Mouse (Mus musculus) neural tube, embryonic 12.5 days (tissue): ENCODE measurements around the gene Grb14. TPM values are rescaled to one million over a fixed set of nuclear protein-coding genes. Genes with fewer than 3 reads are reported as not detected.

Source experiments
- ATAC-seq: fragments of 200-750 bp; cut with Nextera tagmentation; 2 replicates; pipeline ENCODE4 v1.8.0; 2017; ENCODE audit warnings: low read depth, mild to moderate bottlenecking, moderate TSS enrichment, moderate library complexity; ENCODE audit not compliant: low FRiP score
- H3K27ac ChIP-seq: fragments of 300-500 bp; sonication (generic); 2 replicates; pipeline ENCODE4 v1.5.1; 2016
- H3K27me3 ChIP-seq: fragments of 300-500 bp; sonication (generic); replicated peaks from 2 replicates; pipeline ENCODE4 v1.6.1; 2016; ENCODE audit warnings: mild to moderate bottlenecking
- H3K36me3 ChIP-seq: fragments of 300-500 bp; sonication (generic); 2 replicates; pipeline ENCODE4 v1.6.1; 2016; ENCODE audit warnings: mild to moderate bottlenecking
- H3K4me1 ChIP-seq: fragments of 300-500 bp; sonication (generic); 2 replicates; pipeline ENCODE4 v1.6.1; 2016
- H3K4me2 ChIP-seq: fragments of 300-500 bp; sonication (generic); replicated peaks from 2 replicates; pipeline ENCODE4 v1.6.1; 2016; ENCODE audit warnings: mild to moderate bottlenecking
- H3K4me3 ChIP-seq: fragments of 300-500 bp; sonication (generic); 2 replicates; pipeline ENCODE4 v1.5.1; 2016
- H3K9ac ChIP-seq: fragments of 300-500 bp; sonication (generic); 2 replicates; pipeline ENCODE4 v1.6.1; 2016; ENCODE audit warnings: mild to moderate bottlenecking
- H3K9me3 ChIP-seq: fragments of 300-500 bp; sonication (generic); 2 replicates; pipeline ENCODE4 v1.6.1; 2016; ENCODE audit warnings: mild to moderate bottlenecking
- WGBS: fragments of 180-500 bp; shearing (Covaris S2); methylation state at CpG from one replicate; pipeline ENCODE4 v1.1.7; 2016; 5-methylcytosine and 5-hydroxymethylcytosine counted together
- polyA plus RNA-seq: library from polyadenylated mRNA; unstranded; fragments of >200 nt; fragmentation: Nextera tagmentation; extraction: Ambion mirVana; gene quantifications from 2 replicates; pipeline ENCODE4 v1.2.1, GENCODE M21; 2016

Gene Grb14
- polyA plus RNA-seq, 1 experiment from 2014 or later: 17.4 TPM

GRCm38 (mm10) chr2:64971828-64972227 lies 53.0 kb downstream of the Grb14 start:
- 69% methylated on average over 5 of the region's 5 CpGs for WGBS
- no peaks in the 10 kb centered on the region for H3K9me3 ChIP-seq
- no peak overlapping the region for H3K4me3 ChIP-seq
- ATAC-seq: no peak
- no peaks in the 10 kb centered on the region for H3K36me3 ChIP-seq
- no peak overlapping the region for H3K9ac ChIP-seq
- no peak overlapping the region for H3K4me2 ChIP-seq
- no peak overlapping the region for H3K27ac ChIP-seq
- H3K27me3 ChIP-seq: no peaks in the 10 kb centered on the region
- H3K4me1 ChIP-seq: no peaks in the 10 kb centered on the region

- Histone ChIP-seq H3K4me1 (no peaks in the 10 kb centered on the region), H3K4me2 (no peak overlapping the region), H3K4me3 (no peak overlapping the region), H3K36me3 (no peaks in the 10 kb centered on the region), H3K27ac (no peak overlapping the region), H3K9ac (no peak overlapping the region), H3K27me3 (no peaks in the 10 kb centered on the region), H3K9me3 (no peaks in the 10 kb centered on the region)
- 63% methylated on average over 8 of the region's 8 CpGs for WGBS
- ATAC-seq: no peak
These were observed 53.8 kb downstream of the Grb14 start for GRCm38 (mm10) chr2:64970992-64971391.

GRCm38 (mm10) chr2:64966893-64967444 lies 57.8 kb downstream of the Grb14 start:
- H3K4me2 ChIP-seq: no peak overlapping the region
- H3K9ac ChIP-seq: no peak overlapping the region
- ATAC-seq: no peak
- no peaks in the 10 kb centered on the region for H3K9me3 ChIP-seq
- 83% methylated on average over 6 of the region's 6 CpGs for WGBS
- H3K4me1 ChIP-seq: no peaks in the 10 kb centered on the region
- no peak overlapping the region for H3K27ac ChIP-seq
- no peaks in the 10 kb centered on the region for H3K27me3 ChIP-seq
- no peak overlapping the region for H3K4me3 ChIP-seq
- no peaks in the 10 kb centered on the region for H3K36me3 ChIP-seq

GRCm38 (mm10) chr2:64966323-64966722 lies 58.5 kb downstream of the Grb14 start:
- Histone ChIP-seq H3K4me3 (no peak overlapping the region), H3K9ac (no peak overlapping the region), H3K4me2 (no peak overlapping the region), H3K36me3 (no peaks in the 10 kb centered on the region), H3K9me3 (no peaks in the 10 kb centered on the region), H3K4me1 (no peaks in the 10 kb centered on the region), H3K27ac (no peak overlapping the region), H3K27me3 (no peaks in the 10 kb centered on the region)
- ATAC-seq: no peak
- 90% methylated on average over 6 of the region's 6 CpGs for WGBS

- Histone ChIP-seq H3K9ac (no peak overlapping the region), H3K4me3 (no peak overlapping the region), H3K36me3 (no peaks in the 10 kb centered on the region), H3K27ac (no peak overlapping the region), H3K27me3 (no peaks in the 10 kb centered on the region), H3K4me1 (no peaks in the 10 kb centered on the region), H3K4me2 (no peak overlapping the region), H3K9me3 (no peaks in the 10 kb centered on the region)
- peak; percentile 85 for ATAC-seq
- WGBS: 31% methylated on average over 5 of the region's 5 CpGs
These were observed 59.4 kb downstream of the Grb14 start for GRCm38 (mm10) chr2:64965227-64965864.

DNA sequence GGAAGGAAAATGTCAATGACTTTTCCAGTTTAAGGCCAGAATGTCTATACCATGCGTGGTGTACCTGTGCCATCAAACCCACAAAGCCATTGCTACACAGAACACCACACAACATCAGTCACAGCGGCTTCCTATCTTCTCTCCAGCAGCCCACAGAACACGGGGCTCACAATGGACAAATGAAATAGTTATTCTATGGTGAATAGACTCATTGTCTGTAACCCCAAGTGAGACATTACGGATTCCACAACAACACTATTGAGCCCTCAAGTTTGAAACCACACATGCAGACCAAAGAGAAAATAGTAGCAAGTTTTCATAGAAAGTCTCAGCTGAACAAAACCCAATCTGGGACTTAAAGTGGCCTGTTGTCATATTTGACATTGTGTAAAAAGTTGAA lies 62.6 kb downstream of the Grb14 start:
- no peak for ATAC-seq
- WGBS: 71% methylated on average over 4 of the region's 4 CpGs

GRCm38 (mm10) chr2:64961381-64961780 lies 63.4 kb downstream of the Grb14 start:
- no peaks in the 10 kb centered on the region for H3K4me1 ChIP-seq
- H3K36me3 ChIP-seq: no peaks in the 10 kb centered on the region
- no peak for ATAC-seq
- H3K27me3 ChIP-seq: no peaks in the 10 kb centered on the region
- H3K9ac ChIP-seq: no peak overlapping the region
- 87% methylated on average over 3 of the region's 3 CpGs for WGBS
- H3K27ac ChIP-seq: no peak overlapping the region
- H3K9me3 ChIP-seq: no peaks in the 10 kb centered on the region
- no peak overlapping the region for H3K4me2 ChIP-seq
- H3K4me3 ChIP-seq: no peak overlapping the region

More for the DNA sequence above, 62.6 kb downstream of the Grb14 start:
- Histone ChIP-seq H3K9ac (no peak overlapping the region), H3K4me3 (no peak overlapping the region), H3K36me3 (no peaks in the 10 kb centered on the region), H3K4me1 (no peaks in the 10 kb centered on the region), H3K27me3 (no peaks in the 10 kb centered on the region), H3K27ac (no peak overlapping the region), H3K9me3 (no peaks in the 10 kb centered on the region), H3K4me2 (no peak overlapping the region)

- H3K36me3 ChIP-seq: no peaks in the 10 kb centered on the region
- WGBS: 78% methylated on average over 4 of the region's 4 CpGs
- no peak overlapping the region for H3K4me2 ChIP-seq
- no peak overlapping the region for H3K4me3 ChIP-seq
- no peaks in the 10 kb centered on the region for H3K9me3 ChIP-seq
- H3K9ac ChIP-seq: no peak overlapping the region
- no peaks in the 10 kb centered on the region for H3K4me1 ChIP-seq
- no peaks in the 10 kb centered on the region for H3K27me3 ChIP-seq
- ATAC-seq: no peak
- H3K27ac ChIP-seq: no peak overlapping the region
These were observed 65.1 kb downstream of the Grb14 start for GRCm38 (mm10) chr2:64959657-64960056.

DNA sequence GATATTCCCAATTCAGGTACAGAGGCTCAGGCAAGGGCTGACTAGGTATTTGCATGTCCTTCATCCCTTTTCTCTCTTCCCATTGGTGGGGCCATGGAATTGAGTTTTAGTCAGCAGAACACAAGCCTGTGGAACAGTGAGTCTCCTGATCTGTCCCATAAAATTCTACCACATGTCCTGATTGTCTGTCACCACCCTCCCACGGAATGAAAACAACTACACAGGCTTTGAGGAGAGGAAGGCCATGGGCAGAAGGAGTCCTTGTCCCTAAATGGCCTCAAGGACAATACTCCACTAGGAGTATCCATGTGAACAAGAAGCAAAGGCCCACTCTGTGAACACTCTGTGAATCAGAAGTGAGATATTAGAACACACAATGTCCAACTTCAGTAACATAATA lies 69.3 kb downstream of the Grb14 start:
- no peak for ATAC-seq
- H3K4me3 ChIP-seq: no peak overlapping the region
- no peaks in the 10 kb centered on the region for H3K36me3 ChIP-seq
- H3K9ac ChIP-seq: no peak overlapping the region
- no peak overlapping the region for H3K4me2 ChIP-seq
- H3K27me3 ChIP-seq: no peaks in the 10 kb centered on the region
- WGBS: 54% methylated on average over 1 of the region's 1 CpGs
- no peaks in the 10 kb centered on the region for H3K4me1 ChIP-seq
- H3K27ac ChIP-seq: no peak overlapping the region
- H3K9me3 ChIP-seq: no peaks in the 10 kb centered on the region

GRCm38 (mm10) chr2:64949210-64949609 lies 75.6 kb downstream of the Grb14 start:
- Histone ChIP-seq H3K9ac (no peak overlapping the region), H3K36me3 (no peaks in the 10 kb centered on the region), H3K4me2 (no peak overlapping the region), H3K9me3 (no peaks in the 10 kb centered on the region), H3K27me3 (no peaks in the 10 kb centered on the region), H3K4me1 (no peaks in the 10 kb centered on the region), H3K27ac (no peak overlapping the region), H3K4me3 (no peak overlapping the region)
- 44% methylated on average over 2 of the region's 2 CpGs for WGBS
- ATAC-seq: no peak

GRCm38 (mm10) chr2:64948418-64949169 lies 76.2 kb downstream of the Grb14 start:
- ATAC-seq: peak; percentile 65
- Histone ChIP-seq H3K4me1 (no peaks in the 10 kb centered on the region), H3K4me3 (no peak overlapping the region), H3K36me3 (no peaks in the 10 kb centered on the region), H3K27ac (no peak overlapping the region), H3K4me2 (no peak overlapping the region), H3K27me3 (no peaks in the 10 kb centered on the region), H3K9ac (no peak overlapping the region), H3K9me3 (no peaks in the 10 kb centered on the region)
- WGBS: 83% methylated on average over 12 of the region's 12 CpGs

DNA sequence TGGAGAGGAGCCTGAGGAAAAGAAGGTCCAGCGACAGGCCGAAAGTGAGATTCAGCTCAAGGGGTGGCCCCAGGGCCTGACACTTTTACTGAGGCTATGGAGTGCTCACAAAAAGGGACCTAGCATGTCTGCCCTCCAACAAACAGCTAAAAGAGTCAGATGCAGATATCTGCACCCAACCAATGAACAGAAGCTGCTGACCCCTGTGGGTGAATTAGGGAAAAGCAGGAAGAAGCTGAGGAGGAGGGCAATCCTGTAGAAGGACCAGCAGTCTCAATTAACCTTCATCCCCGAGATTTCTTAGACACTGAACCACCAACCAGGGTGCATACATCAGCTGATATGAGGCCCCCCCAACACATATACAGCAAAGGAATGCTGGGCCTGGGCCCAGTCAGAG lies 77.3 kb downstream of the Grb14 start:
- Histone ChIP-seq H3K9ac (no peak overlapping the region), H3K4me1 (no peaks in the 10 kb centered on the region), H3K9me3 (no peaks in the 10 kb centered on the region), H3K4me2 (no peak overlapping the region), H3K27me3 (no peaks in the 10 kb centered on the region), H3K4me3 (no peak overlapping the region), H3K27ac (no peak overlapping the region), H3K36me3 (no peaks in the 10 kb centered on the region)
- ATAC-seq: no peak
- WGBS: 59% methylated on average over 3 of the region's 3 CpGs
